Mouse (Mus musculus): Measurements from ENCODE around the gene Olfr53.

- TF ChIP-seq CTCF (IDR thresholded peaks at IDR 0.05) (no peak), POLR2A (IDR thresholded peaks at IDR 0.05; ENCODE audit: insufficient read depth, low read depth, low read length) (no peak)
Measured at GRCm38 (mm10) chr7:140675863-140676262, 29.6 kb downstream of the Olfr53 start.
